Mouse (Mus musculus): ENCODE measurements around the gene Kirrel. TPM values are rescaled to one million over a fixed set of nuclear protein-coding genes. Genes with fewer than 3 reads are reported as not detected.
A peak's percentile ranks its signal among the peaks of the same experiment; 100 is the strongest.

The Kirrel gene
- total and polyA plus RNA-seq, 3 experiments = not detected

DNA sequence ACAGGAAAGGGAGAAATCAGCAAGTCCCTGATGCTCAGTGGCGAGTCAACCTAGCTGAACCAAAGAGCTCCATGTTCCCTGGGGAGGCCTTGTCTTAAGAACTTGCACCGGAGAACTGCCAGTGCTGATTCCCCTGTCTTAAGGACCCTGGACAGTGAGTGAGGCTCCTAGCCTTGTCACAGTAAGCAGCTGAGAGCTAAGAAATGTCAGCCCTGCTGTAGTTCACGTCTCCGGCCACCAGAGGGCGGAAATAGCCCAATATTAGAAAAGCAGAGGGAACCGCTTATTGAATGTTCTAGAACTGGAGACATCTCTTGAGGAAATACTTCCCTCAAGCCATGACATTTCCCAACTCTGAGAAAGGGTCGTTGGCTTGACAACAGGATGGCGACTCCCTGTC, 141.2 kb downstream of the Kirrel start:
- DNase-seq (ENCODE audit: low read depth, low spot score) = peak; percentile 38
- Histone ChIP-seq H3K79me2 (ENCODE audit: control insufficient read depth, insufficient read depth, low read length, poor library complexity) (no peaks in the 10 kb centered on the region), H3K27me3 (ENCODE audit: control insufficient read depth in 1 of 2, insufficient read depth in 2 of 2, low read length in 2 of 2) (no peaks in the 10 kb centered on the region), H3K27ac (ENCODE audit: control insufficient read depth, low read depth, low read length) (no peak overlapping the region), H3K9ac (ENCODE audit: control insufficient read depth, low read depth, low read length, poor library complexity, severe bottlenecking) (no peak overlapping the region), H3K4me3 (ENCODE audit: control insufficient read depth in 1 of 2, insufficient read depth in 1 of 2, low read depth in 2 of 2, low read length in 2 of 2) (no peak overlapping the region), H3K36me3 (ENCODE audit: control insufficient read depth in 1 of 2, insufficient read depth in 2 of 2, low read length in 2 of 2) (no peaks in the 10 kb centered on the region), H3K9me3 (replicated peaks; ENCODE audit: insufficient read depth, low read length) (no peaks in the 10 kb centered on the region), H3K4me1 (ENCODE audit: control insufficient read depth in 1 of 2, insufficient read depth in 2 of 2, low read length in 2 of 2) (no peaks in the 10 kb centered on the region)
- no peak for TF ChIP-seq CHD2 (IDR thresholded peaks at IDR 0.05; ENCODE audit: low read length)
- TF ChIP-seq NELFE (IDR thresholded peaks at IDR 0.05; ENCODE audit: low read depth, low read length) = no peak
- TF ChIP-seq USF2 (IDR thresholded peaks at IDR 0.05; ENCODE audit: borderline replicate concordance in 1 of 2, insufficient read depth in 1 of 2, low read depth in 1 of 2, low read length in 2 of 2) = no peak
- peak; percentile 58 for TF ChIP-seq SMC3 (IDR thresholded peaks at IDR 0.05; ENCODE audit: low read depth, low read length)
- no peak for TF ChIP-seq ZNF384 (IDR thresholded peaks at IDR 0.05; ENCODE audit: low read depth, low read length)
- TF ChIP-seq CHD1 (IDR thresholded peaks at IDR 0.05; ENCODE audit: low read depth, low read length) = no peak
- TF ChIP-seq GATA1 (IDR thresholded peaks at IDR 0.05; ENCODE audit: low read depth, low read length) = no peak
- peak; percentile 44 to 63 (median 45) for TF ChIP-seq CTCF (IDR thresholded peaks at IDR 0.05 in 2 of 3, conservative IDR thresholded peaks at IDR 0.05 in 1 of 3; ENCODE audit: control insufficient read depth in 1 of 3, insufficient read depth in 1 of 3, low read depth in 2 of 3, low read length in 3 of 3, poor library complexity in 1 of 3, severe bottlenecking in 1 of 3)
- TF ChIP-seq E2F4 (IDR thresholded peaks at IDR 0.05; ENCODE audit: borderline replicate concordance, low read depth, low read length) = no peak
- peak; percentile 59 for TF ChIP-seq RAD21 (IDR thresholded peaks at IDR 0.05; ENCODE audit: low read depth, low read length)
- TF ChIP-seq MYC (IDR thresholded peaks at IDR 0.05; ENCODE audit: low read depth, low read length) = no peak

DNA sequence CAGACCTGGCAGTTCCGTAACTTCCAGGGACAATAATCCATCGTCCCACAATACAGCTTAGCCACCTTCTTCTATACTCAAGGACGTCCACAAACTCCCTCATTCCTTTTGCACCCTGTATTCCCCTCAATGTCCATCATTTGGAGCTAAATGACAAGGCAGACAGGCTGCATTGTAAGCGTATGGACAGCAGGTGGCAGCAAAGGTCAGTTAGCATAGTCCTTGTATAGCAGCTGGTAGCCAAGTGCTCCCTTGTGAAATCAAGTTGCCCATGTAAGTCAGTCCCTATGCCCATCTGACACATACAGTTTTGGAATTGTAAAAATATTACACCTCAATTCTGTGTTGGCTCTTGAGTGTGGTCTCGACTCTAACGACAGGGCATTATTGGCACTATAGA, 143.7 kb downstream of the Kirrel start:
- Histone ChIP-seq H3K79me2 (ENCODE audit: control insufficient read depth, insufficient read depth, low read length, poor library complexity) (no peaks in the 10 kb centered on the region), H3K27me3 (ENCODE audit: control insufficient read depth in 1 of 2, insufficient read depth in 2 of 2, low read length in 2 of 2) (no peaks in the 10 kb centered on the region), H3K27ac (ENCODE audit: control insufficient read depth, low read depth, low read length) (no peak overlapping the region), H3K9me3 (replicated peaks; ENCODE audit: insufficient read depth, low read length) (no peaks in the 10 kb centered on the region), H3K9ac (ENCODE audit: control insufficient read depth, low read depth, low read length, poor library complexity, severe bottlenecking) (no peak overlapping the region), H3K4me3 (ENCODE audit: control insufficient read depth in 1 of 2, insufficient read depth in 1 of 2, low read depth in 2 of 2, low read length in 2 of 2) (no peak overlapping the region), H3K4me1 (ENCODE audit: control insufficient read depth in 1 of 2, insufficient read depth in 2 of 2, low read length in 2 of 2) (no peaks in the 10 kb centered on the region), H3K36me3 (ENCODE audit: control insufficient read depth in 1 of 2, insufficient read depth in 2 of 2, low read length in 2 of 2) (no peaks in the 10 kb centered on the region)
- DNase-seq (ENCODE audit: low read depth, low spot score) = peak; percentile 58
- no peak for TF ChIP-seq TBP (IDR thresholded peaks at IDR 0.05; ENCODE audit: low read depth, low read length)
- TF ChIP-seq MYC (IDR thresholded peaks at IDR 0.05; ENCODE audit: low read depth, low read length) = no peak
- TF ChIP-seq CHD1 (IDR thresholded peaks at IDR 0.05; ENCODE audit: low read depth, low read length) = no peak
- TF ChIP-seq USF2 (IDR thresholded peaks at IDR 0.05; ENCODE audit: borderline replicate concordance in 1 of 2, insufficient read depth in 1 of 2, low read depth in 1 of 2, low read length in 2 of 2) = no peak
- no peak for TF ChIP-seq E2F4 (IDR thresholded peaks at IDR 0.05; ENCODE audit: borderline replicate concordance, low read depth, low read length)
- TF ChIP-seq MAX (IDR thresholded peaks at IDR 0.05; ENCODE audit: low read length) = no peak
- no peak for TF ChIP-seq ZKSCAN1 (IDR thresholded peaks at IDR 0.05; ENCODE audit: low read depth, low read length)
- TF ChIP-seq MYB (IDR thresholded peaks at IDR 0.05; ENCODE audit: low read depth, low read length) = no peak
- no peak for TF ChIP-seq POLR2AphosphoS5 (IDR thresholded peaks at IDR 0.05; ENCODE audit: borderline replicate concordance, low read depth, low read length)
- TF ChIP-seq CTCF (IDR thresholded peaks at IDR 0.05 in 2 of 3, conservative IDR thresholded peaks at IDR 0.05 in 1 of 3; ENCODE audit: control insufficient read depth in 1 of 3, insufficient read depth in 1 of 3, low read depth in 2 of 3, low read length in 3 of 3, poor library complexity in 1 of 3, severe bottlenecking in 1 of 3) = peak; percentile 74 to 84 (median 75)
- TF ChIP-seq MAFK (IDR thresholded peaks at IDR 0.05; ENCODE audit: borderline replicate concordance, low read depth, low read length) = no peak
- no peak for TF ChIP-seq GATA1 (IDR thresholded peaks at IDR 0.05; ENCODE audit: low read depth, low read length)
- TF ChIP-seq JUND (IDR thresholded peaks at IDR 0.05; ENCODE audit: low read depth, low read length) = no peak
- TF ChIP-seq SIN3A (IDR thresholded peaks at IDR 0.05; ENCODE audit: low read length) = no peak
- TF ChIP-seq KAT2A (conservative IDR thresholded peaks at IDR 0.05; ENCODE audit: low read depth, low read length) = no peak
- TF ChIP-seq ZC3H11A (IDR thresholded peaks at IDR 0.05; ENCODE audit: low read depth, low read length) = peak; percentile 33; the same call in 1 of the 2 replicates
- no peak for TF ChIP-seq RCOR1 (IDR thresholded peaks at IDR 0.05; ENCODE audit: low read depth, low read length)
- no peak for TF ChIP-seq TCF12 (IDR thresholded peaks at IDR 0.05; ENCODE audit: low read depth, low read length)
- no peak for TF ChIP-seq HCFC1 (IDR thresholded peaks at IDR 0.05; ENCODE audit: low read depth, low read length)
- no peak for TF ChIP-seq GABPA (IDR thresholded peaks at IDR 0.05; ENCODE audit: low read depth, low read length)
- peak; percentile 62 for TF ChIP-seq RAD21 (IDR thresholded peaks at IDR 0.05; ENCODE audit: low read depth, low read length)
- no peak for TF ChIP-seq NRF1 (IDR thresholded peaks at IDR 0.05; ENCODE audit: insufficient read depth, low read depth, low read length, poor library complexity, severe bottlenecking)
- TF ChIP-seq MAZ (IDR thresholded peaks at IDR 0.05; ENCODE audit: low read depth, low read length) = no peak
- TF ChIP-seq MXI1 (IDR thresholded peaks at IDR 0.05; ENCODE audit: low read depth, low read length) = no peak
- peak; percentile 70 for TF ChIP-seq SMC3 (IDR thresholded peaks at IDR 0.05; ENCODE audit: low read depth, low read length)
- no peak for TF ChIP-seq BHLHE40 (IDR thresholded peaks at IDR 0.05; ENCODE audit: borderline replicate concordance, low read depth, low read length)
- no peak for TF ChIP-seq ELF1 (IDR thresholded peaks at IDR 0.05; ENCODE audit: low read depth, low read length)

All from MEL (cell line).